Mouse (Mus musculus) neural tube, embryonic 15.5 days (tissue): ENCODE results near the gene Ppil6. TPM values are rescaled to one million over a fixed set of nuclear protein-coding genes. Genes with fewer than 3 reads are reported as not detected.

Source experiments
- ATAC-seq: fragments of 200-750 bp; cut with Nextera tagmentation; 2 replicates; pipeline ENCODE4 v1.8.0; 2017; ENCODE audit warnings: mild to moderate bottlenecking, moderate TSS enrichment, moderate library complexity; ENCODE audit not compliant: low FRiP score
- H3K27ac ChIP-seq: fragments of 300-500 bp; sonication (generic); replicated peaks from 2 replicates; pipeline ENCODE4 v1.5.1; 2015; ENCODE audit warnings: mild to moderate bottlenecking, inconsistent platforms
- H3K27me3 ChIP-seq: fragments of 300-500 bp; sonication (generic); replicated peaks from 2 replicates; pipeline ENCODE4 v1.6.1; 2015; ENCODE audit warnings: inconsistent platforms
- H3K36me3 ChIP-seq: fragments of 300-500 bp; sonication (generic); 2 replicates; pipeline ENCODE4 v1.6.1; 2015; ENCODE audit warnings: inconsistent platforms
- H3K4me1 ChIP-seq: fragments of 300-500 bp; sonication (generic); 2 replicates; pipeline ENCODE4 v1.6.1; 2015; ENCODE audit warnings: inconsistent platforms
- H3K4me2 ChIP-seq: fragments of 300-500 bp; sonication (generic); 2 replicates; pipeline ENCODE4 v1.6.1; 2015; ENCODE audit warnings: inconsistent platforms, mild to moderate bottlenecking, moderate library complexity
- H3K4me3 ChIP-seq: fragments of 300-500 bp; sonication (generic); replicated peaks from 2 replicates; pipeline ENCODE4 v1.5.1; 2015; ENCODE audit warnings: mild to moderate bottlenecking, inconsistent platforms
- H3K9ac ChIP-seq: fragments of 300-500 bp; sonication (generic); replicated peaks from 2 replicates; pipeline ENCODE4 v1.6.1; 2015; ENCODE audit warnings: mild to moderate bottlenecking, inconsistent platforms
- H3K9me3 ChIP-seq: fragments of 300-500 bp; sonication (generic); replicated peaks from 2 replicates; pipeline ENCODE4 v1.6.1; 2016; ENCODE audit warnings: inconsistent platforms
- WGBS: fragments of 180-500 bp; shearing (Covaris S2); methylation state at CpG from one replicate; pipeline ENCODE4 v1.1.7; 2015; ENCODE audit warnings: mixed read lengths; 5-methylcytosine and 5-hydroxymethylcytosine counted together
- polyA plus RNA-seq: library from polyadenylated mRNA; unstranded; fragments of >200 nt; fragmentation: Nextera tagmentation; extraction: Ambion mirVana; gene quantifications from 2 replicates; pipeline ENCODE4 v1.2.1, GENCODE M21; 2015

The Ppil6 gene
- polyA plus RNA-seq, 1 experiment from 2014 or later: 4.2 TPM

- H3K36me3 ChIP-seq: peaks cover 17% of the 10 kb centered on the region
- no peak overlapping the region for H3K9ac ChIP-seq
- WGBS: 17% methylated on average over 6 of the region's 6 CpGs
- H3K27me3 ChIP-seq: no peaks in the 10 kb centered on the region
- H3K4me1 ChIP-seq: no peaks in the 10 kb centered on the region
- ATAC-seq: no peak
- H3K4me2 ChIP-seq: no peak overlapping the region
- no peak overlapping the region for H3K27ac ChIP-seq
- no peak overlapping the region for H3K4me3 ChIP-seq
- H3K9me3 ChIP-seq: no peaks in the 10 kb centered on the region
Measured at GRCm38 (mm10) chr10:41467325-41467724, 22.9 kb upstream of the Ppil6 start.

- no peak for ATAC-seq
- no peak overlapping the region for H3K27ac ChIP-seq
- H3K4me1 ChIP-seq: peaks cover 9% of the 10 kb centered on the region; the same call in 1 of the 2 replicates
- WGBS: 92% methylated on average over 3 of the region's 3 CpGs
- no peaks in the 10 kb centered on the region for H3K9me3 ChIP-seq
- 0 out of 2 replicates have a peak, but pooled peaks cover 1% of the 10 kb centered on the region for H3K36me3 ChIP-seq
- H3K4me3 ChIP-seq: no peak overlapping the region
- no peaks in the 10 kb centered on the region for H3K27me3 ChIP-seq
- no peak overlapping the region for H3K9ac ChIP-seq
- H3K4me2 ChIP-seq: no peak overlapping the region
Measured at GRCm38 (mm10) chr10:41470693-41471092, 19.5 kb upstream of the Ppil6 start.

DNA sequence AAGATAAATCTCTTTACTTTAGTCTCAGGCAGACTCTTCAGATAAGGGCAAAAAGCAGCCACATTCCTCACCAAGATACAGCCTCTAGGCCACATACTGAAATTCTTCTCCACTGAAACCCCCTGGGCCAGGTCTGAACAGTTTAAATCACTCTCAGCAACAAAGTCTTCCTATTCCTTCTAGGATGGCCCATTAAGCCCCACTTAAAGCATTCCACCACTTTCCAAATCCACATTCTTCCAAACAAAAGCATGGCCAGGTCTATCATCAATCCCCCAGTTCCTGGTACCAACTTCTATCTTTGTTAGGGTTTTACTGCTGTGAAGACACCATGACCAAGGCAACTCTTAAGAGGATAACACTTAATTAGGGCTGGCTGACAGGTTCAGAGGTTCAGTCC is 17.7 kb upstream of the Ppil6 start:
- H3K4me1 ChIP-seq: peaks cover 28% of the 10 kb centered on the region
- H3K4me2 ChIP-seq: no peak overlapping the region
- no peak overlapping the region for H3K27ac ChIP-seq
- H3K36me3 ChIP-seq: no peaks in the 10 kb centered on the region
- no peaks in the 10 kb centered on the region for H3K9me3 ChIP-seq
- H3K27me3 ChIP-seq: no peaks in the 10 kb centered on the region
- H3K9ac ChIP-seq: no peak overlapping the region
- no peak for ATAC-seq
- no peak overlapping the region for H3K4me3 ChIP-seq

DNA sequence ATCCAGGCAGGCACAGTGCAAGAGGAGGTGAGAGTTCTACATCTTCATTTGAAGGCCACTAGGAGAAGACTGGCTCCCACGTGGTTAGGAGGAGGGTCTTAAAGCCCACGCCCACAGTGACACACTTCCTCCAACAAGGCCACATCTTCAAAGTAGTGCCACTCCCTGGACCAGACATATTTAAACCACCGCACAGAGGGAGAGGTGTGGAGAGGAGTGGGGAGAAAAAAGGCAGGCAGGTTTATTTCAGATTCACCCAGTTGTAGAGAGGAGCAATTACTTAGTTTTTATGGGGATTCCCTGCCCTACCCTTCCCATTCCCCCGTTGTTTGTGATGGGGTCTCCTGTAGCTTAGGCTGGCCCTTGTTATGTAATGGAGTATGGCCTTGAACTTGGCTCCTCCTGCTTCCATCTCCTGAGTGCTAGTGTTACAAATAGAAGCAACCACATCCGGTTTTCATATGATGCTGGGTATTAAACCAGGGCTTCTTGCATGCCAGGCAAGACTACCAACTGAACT is 17.2 kb upstream of the Ppil6 start:
- Histone ChIP-seq H3K4me3 (no peak overlapping the region), H3K36me3 (no peaks in the 10 kb centered on the region), H3K4me1 (peaks cover 33% of the 10 kb centered on the region), H3K27me3 (no peaks in the 10 kb centered on the region), H3K9me3 (no peaks in the 10 kb centered on the region), H3K27ac (no peak overlapping the region), H3K9ac (no peak overlapping the region), H3K4me2 (no peak overlapping the region)
- no peak for ATAC-seq
- WGBS: 74% methylated on average over 5 of the region's 5 CpGs

DNA sequence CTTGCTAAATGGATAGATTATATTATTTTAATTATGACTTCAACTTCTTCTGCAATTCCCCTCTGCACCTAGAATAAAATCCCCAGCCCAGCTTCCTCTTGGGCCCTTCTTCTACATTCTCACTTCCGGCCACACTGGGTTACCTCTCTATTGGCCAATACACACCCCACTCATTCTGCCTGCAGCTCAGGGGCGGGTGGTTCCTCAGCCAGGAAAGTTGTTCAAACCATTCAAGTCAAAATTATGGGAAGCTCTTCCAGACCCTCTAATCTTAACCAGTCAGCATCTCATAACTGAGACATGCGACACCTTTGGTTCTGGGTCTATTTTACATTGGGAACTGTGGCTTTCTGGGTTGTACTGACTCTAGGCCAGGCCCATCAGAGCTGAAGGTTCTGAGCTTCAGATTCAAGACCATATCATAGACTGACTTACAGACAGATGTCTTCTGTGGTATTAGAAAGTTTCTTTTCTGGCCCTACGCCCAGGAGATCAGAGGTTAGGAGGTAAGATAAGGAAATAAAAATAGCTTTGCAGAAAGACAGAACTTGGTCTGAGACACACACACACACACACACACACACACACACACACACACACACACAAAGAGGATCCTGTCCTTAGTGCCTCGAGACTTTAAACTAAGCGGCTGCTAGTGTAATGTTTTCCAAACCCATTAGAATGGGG is 16.3 kb upstream of the Ppil6 start:
- H3K4me2 ChIP-seq: no peak overlapping the region
- H3K27ac ChIP-seq: no peak overlapping the region
- H3K36me3 ChIP-seq: no peaks in the 10 kb centered on the region
- no peak overlapping the region for H3K4me3 ChIP-seq
- H3K9ac ChIP-seq: no peak overlapping the region
- WGBS: 86% methylated on average over 6 of the region's 6 CpGs
- H3K4me1 ChIP-seq: peaks cover 37% of the 10 kb centered on the region
- no peaks in the 10 kb centered on the region for H3K9me3 ChIP-seq
- H3K27me3 ChIP-seq: no peaks in the 10 kb centered on the region
- no peak for ATAC-seq

DNA sequence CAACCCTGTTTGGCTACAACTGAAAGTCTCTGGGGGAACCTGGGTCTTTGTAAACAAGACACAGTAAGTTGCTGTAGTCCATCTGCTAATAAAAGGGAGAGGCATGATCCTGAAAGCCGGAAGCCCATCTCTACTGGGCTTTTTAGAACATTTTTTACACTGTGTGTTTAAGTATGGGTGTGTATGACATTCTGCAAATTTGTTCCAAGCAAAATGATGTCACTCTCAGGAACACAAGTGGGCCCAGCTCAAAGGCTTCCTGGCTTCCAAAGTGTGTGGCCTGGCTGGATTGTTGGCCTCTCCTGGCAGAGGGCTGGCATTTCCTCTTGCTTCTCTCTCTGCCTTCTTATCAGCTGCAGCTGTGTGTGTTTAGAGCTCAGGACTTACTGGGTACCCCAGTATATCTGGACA is 15.3 kb upstream of the Ppil6 start:
- H3K4me3 ChIP-seq: no peak overlapping the region
- peak overlapping the region; percentile 15; the same call in 1 of the 2 replicates for H3K27ac ChIP-seq
- ATAC-seq: no peak
- no peak overlapping the region for H3K4me2 ChIP-seq
- H3K9ac ChIP-seq: no peak overlapping the region
- WGBS: 76% methylated on average over 1 of the region's 1 CpGs
- no peaks in the 10 kb centered on the region for H3K27me3 ChIP-seq
- no peaks in the 10 kb centered on the region for H3K9me3 ChIP-seq
- no peaks in the 10 kb centered on the region; the same call in 1 of the 2 replicates for H3K36me3 ChIP-seq
- H3K4me1 ChIP-seq: peaks cover 37% of the 10 kb centered on the region

DNA sequence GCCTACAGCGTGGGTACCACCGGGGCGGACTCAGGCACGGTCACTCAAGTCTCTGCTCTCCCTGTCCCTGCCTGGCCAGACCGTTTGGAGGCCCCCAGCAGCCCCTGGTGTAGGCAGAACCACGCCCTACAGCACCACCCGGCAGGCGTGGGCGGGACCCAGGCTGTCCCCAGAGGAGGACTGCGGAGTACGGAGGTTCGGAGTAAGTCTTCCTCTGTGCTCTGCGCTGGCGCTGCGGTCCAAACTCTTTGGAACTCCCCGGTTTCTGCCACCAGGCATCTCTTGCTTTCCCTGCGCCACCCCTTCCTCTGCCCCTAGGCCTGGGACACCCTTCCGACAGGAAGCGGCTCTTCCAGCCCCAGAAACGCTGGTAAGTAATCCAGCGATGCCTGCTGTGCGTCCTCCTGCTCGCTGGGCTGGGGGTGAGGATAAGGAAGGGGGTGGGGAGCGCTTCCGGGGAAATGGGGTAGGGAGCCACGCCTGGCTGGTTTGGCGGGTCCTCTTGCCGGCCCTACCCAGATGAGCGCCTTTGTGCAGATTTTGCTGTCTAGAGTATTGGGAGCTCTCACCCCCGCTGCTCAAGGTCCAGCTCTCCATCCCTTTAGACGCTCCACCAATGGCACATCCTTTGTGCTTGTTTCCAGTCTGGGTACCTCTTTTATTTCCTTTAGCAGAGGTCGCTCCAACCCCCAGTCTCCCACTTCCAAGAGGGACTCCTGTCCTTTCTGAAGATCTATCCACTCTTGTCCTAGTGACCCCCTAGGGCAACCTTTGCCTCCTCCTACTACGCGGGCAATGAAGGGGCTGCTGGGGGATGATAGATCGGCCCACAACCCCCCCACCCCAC is 13.8 kb upstream of the Ppil6 start, which contains the start of gene Mical1:
Gene Mical1 (plus strand): TSS at position 144 of the 847 bp plus-strand sequence.
- no peaks in the 10 kb centered on the region for H3K27me3 ChIP-seq
- H3K4me3 ChIP-seq: peak within 1 kb of the TSS; percentile 55
- H3K27ac ChIP-seq: peak within 1 kb of the TSS; percentile 82
- no peaks in the 10 kb centered on the region for H3K9me3 ChIP-seq
- peak; percentile 63 for ATAC-seq
- H3K4me2 ChIP-seq: peak within 1 kb of the TSS; percentile 95
- WGBS: under 1% methylated on average over 35 of the region's 35 CpGs
- peak within 1 kb of the TSS; percentile 58 for H3K9ac ChIP-seq
- H3K36me3 ChIP-seq: no peaks in the 10 kb centered on the region; the same call in 1 of the 2 replicates
- peaks cover 41% of the 10 kb centered on the region for H3K4me1 ChIP-seq

- Histone ChIP-seq H3K36me3 (no peaks in the 10 kb centered on the region; the same call in 1 of the 2 replicates), H3K9me3 (no peaks in the 10 kb centered on the region), H3K4me3 (peak overlapping the region; percentile 55), H3K9ac (peak overlapping the region; percentile 58), H3K4me2 (peak overlapping the region; percentile 95), H3K4me1 (peaks cover 41% of the 10 kb centered on the region), H3K27ac (peak overlapping the region; percentile 82), H3K27me3 (no peaks in the 10 kb centered on the region)
- ATAC-seq: peak; percentile 45; the same call in 1 of the 2 replicates
- WGBS: under 1% methylated on average over 9 of the region's 9 CpGs
Measured at GRCm38 (mm10) chr10:41477018-41477277, 13.3 kb upstream of the Ppil6 start.

- no peaks in the 10 kb centered on the region for H3K9me3 ChIP-seq
- H3K27me3 ChIP-seq: no peaks in the 10 kb centered on the region
- peaks cover 41% of the 10 kb centered on the region for H3K4me1 ChIP-seq
- H3K9ac ChIP-seq: peak overlapping the region; percentile 58
- peak overlapping the region; percentile 95 for H3K4me2 ChIP-seq
- peak overlapping the region; percentile 82 for H3K27ac ChIP-seq
- ATAC-seq: peak; percentile 75
- H3K4me3 ChIP-seq: peak overlapping the region; percentile 55
- no peaks in the 10 kb centered on the region; the same call in 1 of the 2 replicates for H3K36me3 ChIP-seq
- 3% methylated on average over 20 of the region's 20 CpGs for whole genome bisulfite sequencing
Measured at GRCm38 (mm10) chr10:41477278-41478181, 12.7 kb upstream of the Ppil6 start.

DNA sequence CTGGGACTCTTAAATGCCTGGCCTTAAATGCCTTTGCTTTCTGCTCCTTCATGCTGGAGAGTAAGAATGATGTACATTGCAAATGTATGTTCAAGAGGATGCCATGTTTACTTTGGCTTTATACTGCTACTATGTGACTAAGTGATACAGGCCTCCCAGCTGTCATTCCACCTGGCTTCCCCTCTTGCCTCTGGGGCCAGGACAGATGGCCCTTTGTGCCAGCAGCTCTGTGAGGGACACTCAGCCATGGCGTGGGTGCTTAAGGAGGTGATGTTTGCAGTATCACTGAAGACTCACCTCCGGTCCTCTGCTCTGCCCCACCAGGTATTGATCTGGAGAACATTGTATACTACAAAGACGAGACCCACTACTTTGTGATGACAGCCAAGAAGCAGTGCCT is 10.3 kb upstream of the Ppil6 start:
- Histone ChIP-seq H3K9ac (no peak overlapping the region), H3K27me3 (no peaks in the 10 kb centered on the region), H3K4me3 (no peak overlapping the region), H3K27ac (no peak overlapping the region), H3K4me2 (no peak overlapping the region), H3K36me3 (peaks cover 4% of the 10 kb centered on the region), H3K4me1 (peaks cover 37% of the 10 kb centered on the region), H3K9me3 (no peaks in the 10 kb centered on the region)
- ATAC-seq: no peak
- WGBS: 87% methylated on average over 3 of the region's 3 CpGs
